Mouse (Mus musculus): ENCODE measurements around the gene Adcy4. TPM values are rescaled to one million over a fixed set of nuclear protein-coding genes. Genes with fewer than 3 reads are reported as not detected.

The Adcy4 gene
- polyA plus RNA-seq (2014; fragmentation: Illumina TruSeq; extraction: RNeasy Lipid Tissue Mini Kit (QIAGEN cat#74804); ENCODE audit: low read depth, low replicate concordance): 21.5 TPM

DNA sequence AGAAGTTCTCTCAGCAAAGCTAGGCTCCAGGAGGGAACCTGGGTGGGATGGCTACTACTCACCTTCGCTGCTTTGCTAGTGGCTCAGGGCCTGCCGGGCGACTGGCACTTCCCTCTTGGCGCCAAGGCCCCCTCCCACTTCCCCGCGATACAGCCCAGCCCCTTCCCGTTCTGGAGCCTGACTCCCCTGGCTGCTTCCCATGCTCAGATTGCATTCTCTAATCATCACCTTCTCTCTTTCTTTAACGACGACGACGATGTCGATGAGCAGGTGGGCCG is at the start of gene Adcy4:
Gene Adcy4, minus strand, starts transcription at position 138 of the 278 bp plus-strand sequence.

GRCm38 (mm10) chr14:55822991-55823762 is 39.3 kb upstream of the Adcy4 start, which contains the start of gene Nfatc4:
Gene Nfatc4, plus strand, starts transcription at chr14:55823144.

DNA sequence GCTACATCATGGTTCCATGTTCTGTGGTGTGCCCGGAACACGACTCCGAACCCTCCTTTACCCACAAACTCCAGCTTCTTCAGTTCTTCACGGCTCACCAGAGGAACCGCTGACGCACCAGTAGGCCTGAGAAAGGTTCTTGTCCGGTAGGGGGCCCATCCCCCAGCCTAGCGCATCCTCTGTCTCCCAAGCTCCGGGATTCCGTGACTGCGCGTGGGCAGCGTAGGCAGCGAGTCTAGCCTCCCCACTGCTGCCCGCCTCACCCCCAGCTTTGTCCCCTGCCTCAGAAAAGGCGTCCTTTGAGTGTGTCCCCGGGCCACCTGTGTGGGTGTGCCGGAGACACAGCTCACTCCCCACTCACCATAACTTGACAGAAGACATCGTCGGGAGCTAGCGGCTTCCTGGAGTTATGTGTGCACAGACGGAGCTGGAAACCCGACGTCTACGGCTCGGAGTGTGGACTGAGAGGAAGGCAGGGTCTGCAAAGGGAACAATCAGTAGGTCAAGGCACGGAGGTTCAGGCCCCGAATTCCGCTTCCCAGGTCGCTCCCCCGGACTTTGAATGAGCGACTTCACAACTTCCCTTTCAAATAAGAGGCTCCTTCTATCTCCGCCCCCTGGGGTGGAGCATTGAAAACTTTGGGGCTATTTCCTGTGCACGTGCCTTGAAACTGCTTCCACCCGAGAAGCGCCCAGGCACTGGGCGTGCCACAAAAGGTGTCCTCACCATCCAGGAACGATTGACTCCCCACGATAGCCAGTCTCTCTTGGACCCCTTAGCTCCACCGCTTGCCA is 4.6 kb upstream of the Adcy4 start, which contains the start of gene Ripk3:
Gene Ripk3, minus strand, starts transcription at position 610 of the 795 bp plus-strand sequence.

GRCm38 (mm10) chr14:55765696-55766095 is 18.2 kb downstream of the Adcy4 start, which contains the start of gene Ltb4r1:
Gene Ltb4r1, plus strand, starts transcription at chr14:55765962.

GRCm38 (mm10) chr14:55761163-55761562 is 22.7 kb downstream of the Adcy4 start, which contains the start of gene Ltb4r2:
Gene Ltb4r2, plus strand, starts transcription at chr14:55761428.

DNA sequence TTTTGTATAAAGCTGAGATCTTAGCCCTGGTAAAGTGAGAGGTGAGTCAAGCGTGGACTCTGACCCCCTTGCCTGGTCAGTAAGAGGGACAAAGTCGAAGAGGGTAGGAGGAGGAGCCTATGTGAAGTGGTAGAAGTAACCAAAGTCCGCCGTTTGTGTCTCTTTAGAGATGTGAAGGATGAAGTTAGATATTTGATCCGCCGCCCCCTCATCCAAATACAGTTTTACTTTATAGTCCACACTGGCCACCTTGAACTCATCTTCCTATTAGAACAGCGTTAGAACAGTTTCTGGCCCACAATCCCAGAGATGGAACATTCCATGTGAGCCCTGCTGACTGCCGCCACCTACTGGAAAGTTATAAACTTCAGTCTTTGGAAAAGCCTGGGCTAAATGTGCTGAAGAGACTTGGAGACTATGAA is 25.5 kb downstream of the Adcy4 start, which contains the start of gene Cideb:
Gene Cideb, minus strand, starts transcription at position 96 of the 422 bp plus-strand sequence.

DNA sequence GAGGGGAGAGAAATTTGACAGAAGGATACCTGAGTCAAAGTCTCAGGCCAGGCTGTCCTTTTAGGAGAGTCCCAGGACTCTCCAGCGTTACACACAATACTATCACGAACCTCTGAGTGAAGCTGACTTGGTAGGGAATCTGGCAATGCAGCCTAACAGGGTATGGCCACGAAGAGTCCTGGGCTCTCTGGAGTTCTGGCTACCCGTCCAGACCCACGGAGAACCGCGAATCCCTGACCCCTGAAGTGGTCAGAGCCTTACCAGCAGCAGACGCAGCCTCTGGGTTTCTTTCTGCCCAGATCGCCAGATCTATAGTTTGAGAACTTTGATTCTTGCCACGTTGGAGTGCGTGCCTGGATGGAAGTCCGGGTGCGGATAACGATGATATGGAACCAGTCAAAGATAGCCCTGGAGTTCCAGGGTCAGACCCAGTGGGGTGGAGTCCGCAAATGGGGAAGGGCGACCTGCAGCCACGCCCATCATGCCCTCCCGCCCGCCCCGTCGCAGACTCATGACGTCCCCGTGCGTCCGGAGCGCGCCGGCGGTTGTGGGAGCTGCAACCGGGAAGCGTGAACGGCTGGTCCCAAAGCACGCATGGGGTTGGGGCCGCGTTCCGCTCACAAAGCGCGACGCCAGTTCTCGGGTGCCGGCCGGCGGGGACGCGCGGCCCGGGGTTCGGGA is 38.6 kb downstream of the Adcy4 start, which contains the start of the genes Dhrs1 and Nop9:
Gene Dhrs1, minus strand, starts transcription at position 511 of the 681 bp plus-strand sequence.
Gene Nop9, plus strand, starts transcription at position 514 of the 681 bp plus-strand sequence.

GRCm38 (mm10) chr14:55721700-55722437 is 62.0 kb downstream of the Adcy4 start, which contains the start of gene Rabggta:
Gene Rabggta, minus strand, starts transcription at chr14:55722263.

Other genes starting within 250 kb of the Adcy4 start
- 8.5 TPM for gene Pck2, start 243.8 kb downstream of the Adcy4 start, polyA plus RNA-seq (2014; fragmentation: Illumina TruSeq; extraction: RNeasy Lipid Tissue Mini Kit (QIAGEN cat#74804); ENCODE audit: low read depth, low replicate concordance)
- 175 TPM for gene Dcaf11, start 224.1 kb downstream of the Adcy4 start, polyA plus RNA-seq (2014; fragmentation: Illumina TruSeq; extraction: RNeasy Lipid Tissue Mini Kit (QIAGEN cat#74804); ENCODE audit: low read depth, low replicate concordance)
- gene A730061H03Rik, start 223.7 kb downstream of the Adcy4 start, polyA plus RNA-seq (2014; fragmentation: Illumina TruSeq; extraction: RNeasy Lipid Tissue Mini Kit (QIAGEN cat#74804); ENCODE audit: low read depth, low replicate concordance): not detected
- gene Fitm1, start 208.5 kb downstream of the Adcy4 start, polyA plus RNA-seq (2014; fragmentation: Illumina TruSeq; extraction: RNeasy Lipid Tissue Mini Kit (QIAGEN cat#74804); ENCODE audit: low read depth, low replicate concordance): 182 TPM
- 165 TPM for gene Psme1, start 206.0 kb downstream of the Adcy4 start, polyA plus RNA-seq (2014; fragmentation: Illumina TruSeq; extraction: RNeasy Lipid Tissue Mini Kit (QIAGEN cat#74804); ENCODE audit: low read depth, low replicate concordance)
- gene Emc9, start 198.8 kb downstream of the Adcy4 start, polyA plus RNA-seq (2014; fragmentation: Illumina TruSeq; extraction: RNeasy Lipid Tissue Mini Kit (QIAGEN cat#74804); ENCODE audit: low read depth, low replicate concordance): 51.3 TPM
- 100 TPM for gene Psme2, start 193.0 kb downstream of the Adcy4 start, polyA plus RNA-seq (2014; fragmentation: Illumina TruSeq; extraction: RNeasy Lipid Tissue Mini Kit (QIAGEN cat#74804); ENCODE audit: low read depth, low replicate concordance)
- gene Rnf31, start 192.4 kb downstream of the Adcy4 start, polyA plus RNA-seq (2014; fragmentation: Illumina TruSeq; extraction: RNeasy Lipid Tissue Mini Kit (QIAGEN cat#74804); ENCODE audit: low read depth, low replicate concordance): 19.4 TPM
- gene Irf9, start 180.5 kb downstream of the Adcy4 start, polyA plus RNA-seq (2014; fragmentation: Illumina TruSeq; extraction: RNeasy Lipid Tissue Mini Kit (QIAGEN cat#74804); ENCODE audit: low read depth, low replicate concordance): 17.2 TPM
- gene Rec8, start 166.1 kb downstream of the Adcy4 start, polyA plus RNA-seq (2014; fragmentation: Illumina TruSeq; extraction: RNeasy Lipid Tissue Mini Kit (QIAGEN cat#74804); ENCODE audit: low read depth, low replicate concordance): 0.26 TPM
- 40.5 TPM for gene Ipo4, start 148.1 kb downstream of the Adcy4 start, polyA plus RNA-seq (2014; fragmentation: Illumina TruSeq; extraction: RNeasy Lipid Tissue Mini Kit (QIAGEN cat#74804); ENCODE audit: low read depth, low replicate concordance)
- gene Gm49378, start 146.2 kb downstream of the Adcy4 start, polyA plus RNA-seq (2014; fragmentation: Illumina TruSeq; extraction: RNeasy Lipid Tissue Mini Kit (QIAGEN cat#74804); ENCODE audit: low read depth, low replicate concordance): 2.1 TPM
- gene Tm9sf1, start 140.3 kb downstream of the Adcy4 start, polyA plus RNA-seq (2014; fragmentation: Illumina TruSeq; extraction: RNeasy Lipid Tissue Mini Kit (QIAGEN cat#74804); ENCODE audit: low read depth, low replicate concordance): 38.9 TPM
- gene Tssk4, start 133.9 kb downstream of the Adcy4 start, polyA plus RNA-seq (2014; fragmentation: Illumina TruSeq; extraction: RNeasy Lipid Tissue Mini Kit (QIAGEN cat#74804); ENCODE audit: low read depth, low replicate concordance): 0.45 TPM
- 61.1 TPM for gene Mdp1, start 123.6 kb downstream of the Adcy4 start, polyA plus RNA-seq (2014; fragmentation: Illumina TruSeq; extraction: RNeasy Lipid Tissue Mini Kit (QIAGEN cat#74804); ENCODE audit: low read depth, low replicate concordance)
- gene Gmpr2, start 112.2 kb downstream of the Adcy4 start, polyA plus RNA-seq (2014; fragmentation: Illumina TruSeq; extraction: RNeasy Lipid Tissue Mini Kit (QIAGEN cat#74804); ENCODE audit: low read depth, low replicate concordance): 16.2 TPM
- gene Nedd8, start 112.0 kb downstream of the Adcy4 start, polyA plus RNA-seq (2014; fragmentation: Illumina TruSeq; extraction: RNeasy Lipid Tissue Mini Kit (QIAGEN cat#74804); ENCODE audit: low read depth, low replicate concordance): 153 TPM
- gene Tinf2, start 102.3 kb downstream of the Adcy4 start, polyA plus RNA-seq (2014; fragmentation: Illumina TruSeq; extraction: RNeasy Lipid Tissue Mini Kit (QIAGEN cat#74804); ENCODE audit: low read depth, low replicate concordance): 12.6 TPM
- gene Tgm1, start 70.2 kb downstream of the Adcy4 start, polyA plus RNA-seq (2014; fragmentation: Illumina TruSeq; extraction: RNeasy Lipid Tissue Mini Kit (QIAGEN cat#74804); ENCODE audit: low read depth, low replicate concordance): 0.21 TPM
- gene Rabggta, start 61.8 kb downstream of the Adcy4 start, polyA plus RNA-seq (2014; fragmentation: Illumina TruSeq; extraction: RNeasy Lipid Tissue Mini Kit (QIAGEN cat#74804); ENCODE audit: low read depth, low replicate concordance): 15.7 TPM
- gene Dhrs1, start 38.4 kb downstream of the Adcy4 start, polyA plus RNA-seq (2014; fragmentation: Illumina TruSeq; extraction: RNeasy Lipid Tissue Mini Kit (QIAGEN cat#74804); ENCODE audit: low read depth, low replicate concordance): 55.4 TPM
- 10.6 TPM for gene Nop9, start 38.4 kb downstream of the Adcy4 start, polyA plus RNA-seq (2014; fragmentation: Illumina TruSeq; extraction: RNeasy Lipid Tissue Mini Kit (QIAGEN cat#74804); ENCODE audit: low read depth, low replicate concordance)
- gene Cideb, start 25.6 kb downstream of the Adcy4 start, polyA plus RNA-seq (2014; fragmentation: Illumina TruSeq; extraction: RNeasy Lipid Tissue Mini Kit (QIAGEN cat#74804); ENCODE audit: low read depth, low replicate concordance): 6.6 TPM
- not detected for gene Ltb4r2, start 22.7 kb downstream of the Adcy4 start, polyA plus RNA-seq (2014; fragmentation: Illumina TruSeq; extraction: RNeasy Lipid Tissue Mini Kit (QIAGEN cat#74804); ENCODE audit: low read depth, low replicate concordance)
- 0.45 TPM for gene Ltb4r1, start 18.1 kb downstream of the Adcy4 start, polyA plus RNA-seq (2014; fragmentation: Illumina TruSeq; extraction: RNeasy Lipid Tissue Mini Kit (QIAGEN cat#74804); ENCODE audit: low read depth, low replicate concordance)
- 3.1 TPM for gene Ripk3, start 4.8 kb upstream of the Adcy4 start, polyA plus RNA-seq (2014; fragmentation: Illumina TruSeq; extraction: RNeasy Lipid Tissue Mini Kit (QIAGEN cat#74804); ENCODE audit: low read depth, low replicate concordance)
- gene Nfatc4, start 39.0 kb upstream of the Adcy4 start, polyA plus RNA-seq (2014; fragmentation: Illumina TruSeq; extraction: RNeasy Lipid Tissue Mini Kit (QIAGEN cat#74804); ENCODE audit: low read depth, low replicate concordance): 5.2 TPM
- gene Nynrin, start 69.9 kb upstream of the Adcy4 start, polyA plus RNA-seq (2014; fragmentation: Illumina TruSeq; extraction: RNeasy Lipid Tissue Mini Kit (QIAGEN cat#74804); ENCODE audit: low read depth, low replicate concordance): 3.8 TPM
- gene Cbln3, start 100.3 kb upstream of the Adcy4 start, polyA plus RNA-seq (2014; fragmentation: Illumina TruSeq; extraction: RNeasy Lipid Tissue Mini Kit (QIAGEN cat#74804); ENCODE audit: low read depth, low replicate concordance): not detected
- 13.0 TPM for gene Khnyn, start 100.9 kb upstream of the Adcy4 start, polyA plus RNA-seq (2014; fragmentation: Illumina TruSeq; extraction: RNeasy Lipid Tissue Mini Kit (QIAGEN cat#74804); ENCODE audit: low read depth, low replicate concordance)
- 150 TPM for gene Sdr39u1, start 116.2 kb upstream of the Adcy4 start, polyA plus RNA-seq (2014; fragmentation: Illumina TruSeq; extraction: RNeasy Lipid Tissue Mini Kit (QIAGEN cat#74804); ENCODE audit: low read depth, low replicate concordance)
- gene Cma1, start 160.6 kb upstream of the Adcy4 start, polyA plus RNA-seq (2014; fragmentation: Illumina TruSeq; extraction: RNeasy Lipid Tissue Mini Kit (QIAGEN cat#74804); ENCODE audit: low read depth, low replicate concordance): 2.4 TPM
- gene Cma2, start 166.9 kb upstream of the Adcy4 start, polyA plus RNA-seq (2014; fragmentation: Illumina TruSeq; extraction: RNeasy Lipid Tissue Mini Kit (QIAGEN cat#74804); ENCODE audit: low read depth, low replicate concordance): not detected
- not detected for gene Mcpt1, start 233.9 kb upstream of the Adcy4 start, polyA plus RNA-seq (2014; fragmentation: Illumina TruSeq; extraction: RNeasy Lipid Tissue Mini Kit (QIAGEN cat#74804); ENCODE audit: low read depth, low replicate concordance)
- not detected for gene Mcpt9, start 246.4 kb upstream of the Adcy4 start, polyA plus RNA-seq (2014; fragmentation: Illumina TruSeq; extraction: RNeasy Lipid Tissue Mini Kit (QIAGEN cat#74804); ENCODE audit: low read depth, low replicate concordance)